Comparison of ENCODE assay signal across 8 mouse cellular contexts in genomic region chr13:48227712-48228111, GRCm38 (mm10). TPM values are rescaled to one million over a fixed set of nuclear protein-coding genes. Genes with fewer than 3 reads are reported as not detected.
A peak's percentile ranks its signal among the peaks of the same experiment; 100 is the strongest.
DNase-seq lines count a peak whose midpoint lies in the region; ATAC-seq lines count a peak whose summit lies in the region.

No protein-coding gene starts in this region.

- no peaks in the 10 kb centered on the region for H3K36me3 ChIP-seq in hindbrain, embryonic 13.5 days
- H3K36me3 ChIP-seq in lung, embryonic 15.5 days: no peaks in the 10 kb centered on the region

- H3K4me1 ChIP-seq in hindbrain, embryonic 13.5 days (replicated peaks): peaks cover 26% of the 10 kb centered on the region
- peaks cover 21% of the 10 kb centered on the region for H3K4me1 ChIP-seq in lung, embryonic 15.5 days

- peak; percentile 97 for DNase-seq in ZHBTc4 (ENCODE audit: low read depth, low spot score)
- DNase-seq in cerebellum, postnatal 36 days: peak; percentile 84 to 89
- peak; percentile 93 for DNase-seq in gastrocnemius, adult 18-20 months (ENCODE audit: low spot score)
- peak; percentile 90 to 95 for DNase-seq in layer of hippocampus, postnatal 10 days (ENCODE audit: low spot score in 2 of 2)
- DNase-seq in ovary, postnatal 36 days (ENCODE audit: low spot score): peak; percentile 97
- DNase-seq in thymus, postnatal 4 days: peak; percentile 61

- under 1% methylated on average over 36 of the region's 38 CpGs for WGBS in hindbrain, embryonic 13.5 days
- under 1% methylated on average over 34 of the region's 38 CpGs for WGBS in lung, embryonic 15.5 days

- no peaks in the 10 kb centered on the region for H3K9me3 ChIP-seq in hindbrain, embryonic 13.5 days
- H3K9me3 ChIP-seq in lung, embryonic 15.5 days: no peaks in the 10 kb centered on the region

- H3K27me3 ChIP-seq in hindbrain, embryonic 13.5 days: no peaks in the 10 kb centered on the region
- no peaks in the 10 kb centered on the region for H3K27me3 ChIP-seq in lung, embryonic 15.5 days

- peak overlapping the region; percentile 96 for H3K27ac ChIP-seq in hindbrain, embryonic 13.5 days
- peak overlapping the region; percentile 91 for H3K27ac ChIP-seq in lung, embryonic 15.5 days

- H3K4me3 ChIP-seq in hindbrain, embryonic 13.5 days: peak overlapping the region; percentile 45
- H3K4me3 ChIP-seq in lung, embryonic 15.5 days: peak overlapping the region; percentile 34

- H3K9ac ChIP-seq in hindbrain, embryonic 13.5 days: peak overlapping the region; percentile 79
- peak overlapping the region; percentile 36 for H3K9ac ChIP-seq in lung, embryonic 15.5 days

- peak; percentile 96 for ATAC-seq in hindbrain, embryonic 13.5 days (ENCODE audit: low FRiP score)
- peak; percentile 99 for ATAC-seq in lung, embryonic 15.5 days (ENCODE audit: borderline replicate concordance, extremely low read depth, low FRiP score, low TSS enrichment)

- peak overlapping the region; percentile 69 for H3K4me2 ChIP-seq in hindbrain, embryonic 13.5 days
- H3K4me2 ChIP-seq in lung, embryonic 15.5 days: peak overlapping the region; percentile 59

RNA-seq across cellular contexts. Expression of gene Id4, which starts 33.3 kb away (rescaled TPM):
- total RNA-seq in gastrocnemius, adult 18-20 months (2021): under 1 TPM; 0.73 to 0.78 TPM
- 92.9 and 99.3 TPM in 2 replicates for polyA plus RNA-seq in hindbrain, embryonic 13.5 days (2015; fragmentation: Nextera tagmentation; extraction: Ambion mirVana)
- total RNA-seq in layer of hippocampus, postnatal 10 days (2021): 10 to 100 TPM; 33.7 to 37.8 TPM
- polyA plus RNA-seq in lung, embryonic 15.5 days (2015; fragmentation: Nextera tagmentation; extraction: Ambion mirVana): 8.3 and 9.2 TPM in 2 replicates

Comparison
In these comparisons a context has a peak if more than half of its experiments do, and no peak if none do; other contexts are left out.
1. Peak in every context shown above with its lines: DNase-seq, ATAC-seq, H3K4me3 ChIP-seq and H3K27ac ChIP-seq.
2. RNA of gene Id4, which starts 33.3 kb away (total RNA-seq): 33.7 to 37.8 TPM in layer of hippocampus, postnatal 10 days; 0.73 to 0.78 TPM in gastrocnemius, adult 18-20 months; every median in the first group is over 10 times any median in the second.